Mouse (Mus musculus): Measurements from ENCODE around the gene Olfr466.

The Olfr466 gene

DNA sequence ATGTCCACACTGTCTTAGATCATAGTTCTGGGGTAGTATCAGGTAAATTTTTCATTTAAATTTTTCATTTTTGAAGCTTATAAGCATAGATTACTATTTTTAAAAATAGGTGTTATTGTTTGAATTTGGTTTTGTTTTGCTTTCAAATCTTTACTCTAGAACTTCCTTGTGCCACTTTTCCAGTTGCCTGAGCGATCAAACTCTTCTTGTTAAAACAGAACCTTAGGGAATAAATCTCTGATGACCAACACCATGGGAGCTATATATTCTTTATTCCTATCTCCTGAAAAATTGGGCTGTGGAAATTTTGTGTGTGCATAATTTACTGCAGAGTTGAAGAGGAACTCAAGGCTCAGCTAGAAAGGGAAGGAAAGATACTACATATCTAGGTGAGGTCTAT lies at the start of gene Olfr466:
TSS of gene Olfr466 (plus strand) at position 301 of the 400 bp plus-strand sequence.
- DNase-seq: no peak

- DNase-seq: no peak
These were observed 49.4 kb upstream of the Olfr466 start for GRCm38 (mm10) chr13:65100678-65101077.

- no peak for DNase-seq
These were observed 48.8 kb upstream of the Olfr466 start for GRCm38 (mm10) chr13:65101232-65101631.

DNA sequence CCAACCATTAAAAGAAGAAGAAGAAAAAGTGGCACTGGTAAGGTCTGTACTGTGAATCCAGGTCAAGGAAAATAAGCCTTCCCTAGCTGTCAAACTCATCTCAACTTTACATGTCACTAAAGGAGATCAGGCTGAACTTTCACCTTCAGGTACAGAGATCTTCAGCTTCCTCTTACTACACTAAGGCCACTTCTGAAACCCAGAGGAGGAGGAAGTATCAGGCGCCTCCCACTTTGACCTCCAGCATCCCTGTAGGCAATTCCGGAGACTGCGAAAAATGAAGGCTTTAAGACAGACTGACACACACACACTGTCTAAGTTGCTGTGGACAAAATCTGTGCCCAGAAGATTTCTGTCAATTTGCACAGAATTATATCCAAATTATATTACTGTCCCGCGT lies 38.1 kb upstream of the Olfr466 start:
- peak; percentile 25 for DNase-seq

DNA sequence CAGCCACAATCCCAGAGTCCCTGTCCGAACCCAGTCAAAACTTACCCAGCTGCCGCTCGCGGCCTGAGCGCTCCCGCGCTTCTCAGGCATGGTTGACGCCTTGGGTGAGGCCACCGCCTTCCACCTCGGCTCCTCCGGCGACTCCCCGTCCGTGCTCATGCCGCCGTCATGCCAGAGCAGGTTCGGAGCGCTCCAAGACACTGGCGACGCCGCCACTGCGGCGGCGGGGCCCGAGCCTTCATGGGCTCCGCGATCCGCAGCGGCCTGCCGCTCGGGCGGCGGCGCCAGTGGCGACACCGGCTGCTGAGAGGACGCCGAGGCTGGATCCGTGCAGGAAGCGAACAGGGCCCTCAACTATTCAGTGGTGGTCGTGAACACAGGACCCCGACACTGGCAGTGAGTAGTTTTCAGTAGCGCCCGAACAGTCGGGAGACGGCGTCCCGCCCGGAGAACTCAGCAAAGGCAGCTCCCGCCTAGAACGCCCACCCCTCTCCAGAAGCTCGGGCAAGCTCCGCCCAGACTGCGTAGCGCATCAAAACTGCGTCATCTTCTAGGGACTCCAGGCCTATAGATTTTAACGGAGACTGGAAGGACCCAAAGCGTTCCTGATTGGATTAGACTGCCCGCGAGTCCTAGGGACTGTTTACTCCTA lies 37.5 kb upstream of the Olfr466 start, which contains the start of gene Mfsd14b:
TSS of gene Mfsd14b (minus strand) at position 517 of the 652 bp plus-strand sequence.
- peak; percentile 88 for DNase-seq

DNA sequence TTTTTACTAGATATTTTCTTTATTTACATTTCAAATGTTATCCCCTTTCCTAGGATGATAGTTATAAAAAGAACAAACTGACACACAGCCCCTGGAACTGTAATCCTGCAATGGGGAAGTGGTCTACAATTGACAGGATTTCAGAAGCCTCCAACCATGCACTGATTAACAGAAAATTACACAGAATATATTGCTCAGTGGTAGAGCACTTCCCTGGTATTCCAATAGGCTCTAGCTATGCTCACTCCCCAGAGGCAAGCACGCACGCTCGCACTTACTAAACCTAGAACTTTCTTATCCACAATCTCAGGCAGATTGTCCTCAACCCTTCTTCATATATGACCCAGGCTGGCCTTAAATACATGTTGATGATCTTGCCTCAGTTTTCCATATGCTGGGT lies 36.8 kb upstream of the Olfr466 start:
- DNase-seq: no peak

DNA sequence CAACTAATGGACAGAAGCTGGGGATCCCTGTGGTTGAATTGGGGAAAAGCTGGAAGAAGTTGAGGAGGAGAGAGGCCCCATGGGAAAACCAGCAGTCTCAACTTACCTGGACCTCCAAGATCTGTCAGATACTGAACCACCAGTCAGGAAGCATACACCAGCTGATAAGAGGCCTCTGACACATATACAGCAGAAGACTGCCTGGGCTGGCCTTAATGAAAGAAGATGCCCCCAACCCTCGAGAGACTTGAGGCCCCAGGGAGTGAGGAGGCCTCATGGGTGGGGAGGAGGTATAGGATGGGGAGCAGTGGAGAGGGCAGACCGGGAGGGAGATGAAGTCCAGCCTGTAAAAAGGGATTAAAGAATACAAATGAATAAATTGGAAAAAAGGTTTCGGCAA lies 29.1 kb upstream of the Olfr466 start:
- DNase-seq: no peak

DNA sequence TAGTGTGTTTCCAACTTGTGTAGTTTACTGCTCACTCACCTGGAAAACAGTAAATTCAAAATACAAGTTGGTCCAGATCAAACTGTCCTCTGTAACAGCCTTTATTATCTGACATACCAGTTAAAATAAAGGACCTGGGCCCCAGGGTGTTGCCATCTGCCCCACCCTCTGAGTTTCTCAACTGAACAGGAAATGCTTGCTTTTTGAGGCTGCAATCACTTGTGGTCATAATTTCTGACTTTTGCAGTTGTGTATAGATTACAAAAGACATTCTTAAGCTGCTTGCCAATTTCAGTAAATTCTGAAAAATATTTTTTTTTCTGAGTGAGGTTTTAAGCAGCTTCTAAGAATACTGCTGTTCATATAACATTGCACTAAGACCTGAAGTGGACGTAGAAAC lies 27.9 kb upstream of the Olfr466 start:
- DNase-seq: no peak

DNA sequence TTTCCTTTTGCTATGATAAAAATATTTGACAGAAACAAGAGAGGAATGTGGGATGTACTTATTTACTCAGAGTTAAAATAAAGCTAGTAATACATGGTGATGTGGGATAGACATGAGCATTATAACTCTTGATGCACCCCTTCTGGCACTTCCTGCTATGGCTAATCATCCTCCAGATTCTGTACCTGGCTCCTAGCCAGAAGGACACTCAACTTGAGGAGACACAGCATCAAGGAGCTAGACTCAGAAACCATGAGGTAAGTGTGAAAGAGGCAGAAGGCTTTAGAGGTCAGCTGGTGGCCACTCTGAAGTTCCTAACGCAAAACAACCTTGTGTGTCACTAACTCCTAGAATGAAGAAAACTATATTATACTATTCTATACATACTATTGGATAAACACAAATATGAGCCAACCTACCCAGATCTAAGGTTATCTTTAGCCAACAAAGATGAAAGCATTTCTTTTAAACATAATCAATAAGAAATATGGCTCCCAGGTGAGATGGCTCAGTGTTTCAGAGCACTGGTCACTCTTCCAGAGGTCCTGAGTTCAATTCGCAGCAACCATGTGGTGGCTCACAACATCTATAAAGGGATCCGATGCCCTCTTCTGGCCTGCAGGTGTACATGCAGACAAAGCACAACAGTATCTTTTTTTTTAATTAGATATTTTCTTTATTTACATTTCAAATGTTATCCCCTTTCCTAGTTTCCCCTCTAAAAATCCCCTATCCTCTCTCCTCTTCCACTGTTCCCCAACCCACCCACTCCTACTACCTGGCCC lies 22.8 kb upstream of the Olfr466 start:
- DNase-seq: peak; percentile 15

GRCm38 (mm10) chr13:65137789-65138188 lies 12.3 kb upstream of the Olfr466 start, which contains the start of gene Olfr465-ps1:
Olfr465-ps1 (plus strand) TSS chr13:65138089.
- DNase-seq: no peak

DNA sequence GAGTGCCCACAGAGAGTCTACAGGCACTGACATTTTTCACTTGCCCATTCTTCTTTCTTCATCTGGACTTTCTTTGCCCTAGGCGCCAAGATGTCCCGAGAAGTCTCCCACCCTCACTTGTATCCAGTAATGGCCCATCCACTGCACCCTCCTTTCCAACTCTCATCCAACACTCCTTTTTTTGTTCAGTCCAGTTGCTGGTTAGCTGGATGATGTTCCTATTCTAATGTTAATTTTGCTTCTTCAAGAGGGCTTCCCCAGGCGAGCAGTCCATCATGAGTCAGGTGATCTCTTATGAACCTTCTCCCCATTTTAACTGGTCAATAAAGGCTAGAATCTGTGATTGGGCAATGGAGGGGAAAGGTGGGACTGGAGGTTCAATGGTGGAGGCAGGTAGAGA lies 24.1 kb downstream of the Olfr466 start:
- no peak for DNase-seq

DNA sequence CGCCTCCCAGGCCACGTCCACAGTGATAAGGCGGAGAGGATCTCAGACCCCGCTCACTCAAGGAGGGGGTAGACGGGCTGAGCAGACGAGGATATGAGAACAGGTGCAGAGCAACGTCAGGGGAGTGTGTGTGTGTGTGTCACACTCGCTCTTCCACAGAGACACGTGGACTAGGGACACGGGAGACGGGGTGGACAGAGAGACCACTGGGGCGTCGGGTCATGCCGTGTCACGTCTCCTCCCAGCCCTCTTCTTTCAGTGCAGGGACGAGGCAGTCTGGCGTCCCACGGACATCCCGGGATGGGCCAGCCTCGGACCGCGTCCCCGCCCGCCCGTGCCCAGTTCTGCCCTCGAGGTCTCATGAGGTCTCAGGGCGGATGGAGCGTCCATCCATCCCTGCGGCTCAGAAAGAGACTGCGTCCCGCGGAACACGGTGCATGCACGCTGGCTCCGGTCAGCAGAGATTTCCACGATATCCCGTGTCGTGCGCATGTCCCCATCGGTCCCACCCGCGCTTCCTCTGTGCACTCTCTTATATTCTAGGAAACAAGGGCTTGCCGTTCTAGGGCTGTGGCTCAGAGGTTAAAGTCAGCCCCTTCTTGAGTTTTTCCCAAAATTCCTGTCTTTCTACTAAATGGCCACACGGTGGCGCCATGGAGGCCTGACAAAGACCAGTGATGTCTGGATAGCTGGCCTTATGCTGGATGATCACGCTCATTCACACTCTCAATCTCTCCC lies 25.9 kb downstream of the Olfr466 start:
- DNase-seq: peak; percentile 24

DNA sequence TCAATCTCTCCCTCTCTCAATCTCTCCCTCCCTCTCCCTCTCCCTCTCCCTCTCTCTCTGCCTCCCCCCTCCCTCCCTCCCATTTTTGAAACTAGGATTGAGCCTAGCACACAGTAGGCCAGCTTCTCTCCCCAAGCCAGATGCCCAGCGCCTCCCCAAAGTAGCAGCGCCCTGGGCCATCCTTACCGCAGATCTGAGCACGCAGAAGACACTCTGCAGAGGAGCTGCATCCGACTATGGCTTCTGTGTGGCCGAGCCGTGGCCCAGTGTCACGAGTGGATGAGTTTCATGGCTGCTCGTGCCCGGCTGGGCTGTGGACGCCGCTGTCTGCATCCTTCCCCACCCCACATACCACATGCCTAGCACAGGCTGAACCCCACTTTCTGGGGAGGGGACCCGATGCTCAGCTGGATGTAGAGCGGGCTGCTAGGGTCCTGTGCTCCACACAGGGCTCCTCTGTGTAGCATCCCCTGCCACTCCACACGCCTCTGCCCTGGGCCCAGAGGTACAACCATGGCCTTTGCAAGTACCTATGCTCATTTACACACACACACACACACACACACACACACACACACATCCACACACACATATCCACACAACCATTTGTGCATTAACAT lies 26.5 kb downstream of the Olfr466 start:
- peak; percentile 2 for DNase-seq

DNA sequence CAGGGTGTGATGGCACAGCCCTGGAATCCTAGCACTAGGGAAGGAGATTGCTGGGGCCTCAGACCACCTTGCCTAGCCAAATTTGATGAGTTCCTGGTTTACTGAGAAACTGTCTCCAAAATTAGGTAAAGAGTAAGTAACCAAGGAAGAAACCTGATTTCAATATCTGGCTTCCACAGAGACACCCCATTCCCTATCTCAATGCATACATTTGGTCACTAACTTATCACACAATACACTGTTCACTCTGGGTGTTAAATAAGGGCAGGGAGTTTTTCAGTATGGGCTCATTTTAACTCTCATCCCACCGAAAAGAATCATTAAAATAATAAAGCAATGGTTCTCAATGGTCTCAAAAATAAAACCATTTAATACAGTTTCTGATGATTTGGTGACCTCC lies 50.6 kb downstream of the Olfr466 start:
- DNase-seq: no peak

Data from thymus, postnatal 14 days (tissue).